Mouse (Mus musculus): ENCODE results near the gene Cdx4. TPM values are rescaled to one million over a fixed set of nuclear protein-coding genes. Genes with fewer than 3 reads are reported as not detected.

The Cdx4 gene
- total RNA-seq (2023) = not detected

GRCm38 (mm10) chrX:103321146-103321545 is at the start of gene Cdx4:
Gene Cdx4, plus strand, starts transcription at chrX:103321398.

GRCm38 (mm10) chrX:103356287-103356686 is 35.1 kb downstream of the Cdx4 start, which contains the start of gene Chic1:
Gene Chic1, plus strand, starts transcription at chrX:103356476.

Other genes starting within 250 kb of the Cdx4 start
- gene Nap1l2, start 134.8 kb upstream of the Cdx4 start, total RNA-seq (2023) = not detected
- 1 to 10 TPM; 2.5 to 3.4 TPM for gene Chic1, start 35.1 kb downstream of the Cdx4 start, total RNA-seq (2023)
- gene Tsx, start 93.1 kb downstream of the Cdx4 start, total RNA-seq (2023) = not detected
- gene Gm26992, start 100.6 kb downstream of the Cdx4 start, total RNA-seq (2023) = not detected

Data from T-cell, adult 66 days (primary cell).